Mouse (Mus musculus) granulocyte monocyte progenitor cell, adult 5-6 weeks (primary cell): Measurements from ENCODE around the gene Tnfaip3. TPM values are rescaled to one million over a fixed set of nuclear protein-coding genes. Genes with fewer than 3 reads are reported as not detected.
A peak's percentile ranks its signal among the peaks of the same experiment; 100 is the strongest.

Experiments
- ATAC-seq: replicated peaks from 2 replicates; pipeline ENCODE4 v1.8.0; 2016; ENCODE audit warnings: mild to moderate bottlenecking, moderate TSS enrichment, inconsistent platforms; ENCODE audit not compliant: poor library complexity, severe bottlenecking
- total RNA-seq, 2 experiments: library from RNA; stranded (forward) in 1 of 2; stranded (reverse) in 1 of 2; fragments of 200-712, 200-1000 nt in 1 of 2; fragments of >200 nt in 1 of 2; fragmentation: Nextera tagmentation in 1 of 2; gene quantifications; 2 replicates each; pipeline ENCODE4 v1.2.3; 2014 to 2017

The Tnfaip3 gene
- total RNA-seq (2014; fragmentation: Nextera tagmentation): 3.1 and 6.1 TPM in 2 replicates
- total RNA-seq (2017): 34.0 and 36.2 TPM in 2 replicates

- ATAC-seq: peak; percentile 87
Observed at GRCm38 (mm10) chr10:19015257-19015862, at the start of gene Tnfaip3. TSS of gene Tnfaip3 (minus strand) at chr10:19015657.

GRCm38 (mm10) chr10:19064651-19065601 is 49.5 kb upstream of the Tnfaip3 start:
- no peak for ATAC-seq

GRCm38 (mm10) chr10:19063670-19064069 is 48.2 kb upstream of the Tnfaip3 start:
- ATAC-seq: no peak

GRCm38 (mm10) chr10:19063208-19063607 is 47.8 kb upstream of the Tnfaip3 start:
- ATAC-seq: 0 out of 2 replicates have a peak, but pooled peaks have one; percentile 10

- ATAC-seq: peak; percentile 85
Observed at GRCm38 (mm10) chr10:19062098-19062905, 46.8 kb upstream of the Tnfaip3 start.

- no peak for ATAC-seq
Observed at GRCm38 (mm10) chr10:19061201-19061600, 45.7 kb upstream of the Tnfaip3 start.

- peak; percentile 100 for ATAC-seq
Observed at GRCm38 (mm10) chr10:19053524-19053923, 38.1 kb upstream of the Tnfaip3 start.

GRCm38 (mm10) chr10:19045986-19046385 is 30.5 kb upstream of the Tnfaip3 start:
- no peak for ATAC-seq

- no peak for ATAC-seq
Observed at GRCm38 (mm10) chr10:19044765-19045516, 29.5 kb upstream of the Tnfaip3 start.

GRCm38 (mm10) chr10:19043529-19044262 is 28.2 kb upstream of the Tnfaip3 start:
- ATAC-seq: peak; percentile 96

GRCm38 (mm10) chr10:19040147-19040546 is 24.7 kb upstream of the Tnfaip3 start:
- no peak for ATAC-seq

GRCm38 (mm10) chr10:19034764-19035163 is 19.3 kb upstream of the Tnfaip3 start:
- no peak for ATAC-seq

- ATAC-seq: peak; percentile 99
Observed at GRCm38 (mm10) chr10:19033696-19034095, 18.2 kb upstream of the Tnfaip3 start.

- ATAC-seq: no peak
Observed at GRCm38 (mm10) chr10:19031875-19032274, 16.4 kb upstream of the Tnfaip3 start.

GRCm38 (mm10) chr10:19030628-19031027 is 15.2 kb upstream of the Tnfaip3 start:
- ATAC-seq: no peak

GRCm38 (mm10) chr10:19026710-19027109 is 11.3 kb upstream of the Tnfaip3 start:
- no peak for ATAC-seq

- ATAC-seq: no peak
Observed at GRCm38 (mm10) chr10:19024353-19024752, 8.9 kb upstream of the Tnfaip3 start.

GRCm38 (mm10) chr10:19023622-19024326 is 8.3 kb upstream of the Tnfaip3 start:
- ATAC-seq: peak; percentile 35; the same call in 1 of the 2 replicates
